Mouse (Mus musculus): ENCODE results near the gene Nrip1. TPM values are rescaled to one million over a fixed set of nuclear protein-coding genes. Genes with fewer than 3 reads are reported as not detected.

Nrip1 gene
- total and polyA plus RNA-seq, 3 experiments: 3.1 to 32.3 (median 20.6) TPM

DNA sequence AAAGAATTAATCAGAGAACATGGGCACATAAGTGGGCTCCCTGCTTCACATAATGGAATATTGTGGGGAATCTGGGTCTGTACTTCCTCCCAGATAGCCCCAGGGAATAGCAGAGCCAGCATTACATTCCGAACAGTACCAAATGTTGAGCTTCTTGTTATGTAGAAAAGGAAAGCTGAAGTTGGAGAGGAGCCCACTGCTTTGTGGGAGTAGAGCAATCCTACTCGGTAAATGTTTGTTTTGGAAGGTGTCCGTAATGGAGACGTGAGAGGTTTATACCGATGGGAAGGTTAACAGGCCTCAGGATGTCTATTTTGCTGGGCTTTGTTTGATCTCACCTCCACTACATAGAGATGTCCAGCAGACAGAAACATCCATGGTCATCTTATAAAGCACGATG is 113.3 kb downstream of the Nrip1 start:
- Histone ChIP-seq H3K27me3 (ENCODE audit: control insufficient read depth, insufficient read depth, low read length) (no peaks in the 10 kb centered on the region), H3K79me2 (replicated peaks; ENCODE audit: control insufficient read depth, insufficient read depth, low read length) (no peaks in the 10 kb centered on the region), H3K4me1 (ENCODE audit: control insufficient read depth, insufficient read depth, low read length) (no peaks in the 10 kb centered on the region; the same call in 1 of the 2 replicates), H3K36me3 (ENCODE audit: control insufficient read depth, insufficient read depth, low read length) (no peaks in the 10 kb centered on the region), H3K27ac (no peak overlapping the region), H3K9ac (ENCODE audit: low read depth, low read length) (no peak overlapping the region), H3K4me3 (no peak overlapping the region)
- WGBS: 38% methylated on average over 6 of the region's 6 CpGs
- intact Hi-C loops (cut with DNase I): no loop called here
- DNase-seq: no peak
- no peak for TF ChIP-seq POLR2A (IDR thresholded peaks at IDR 0.05; ENCODE audit: insufficient read depth, low read depth, low read length)

DNA sequence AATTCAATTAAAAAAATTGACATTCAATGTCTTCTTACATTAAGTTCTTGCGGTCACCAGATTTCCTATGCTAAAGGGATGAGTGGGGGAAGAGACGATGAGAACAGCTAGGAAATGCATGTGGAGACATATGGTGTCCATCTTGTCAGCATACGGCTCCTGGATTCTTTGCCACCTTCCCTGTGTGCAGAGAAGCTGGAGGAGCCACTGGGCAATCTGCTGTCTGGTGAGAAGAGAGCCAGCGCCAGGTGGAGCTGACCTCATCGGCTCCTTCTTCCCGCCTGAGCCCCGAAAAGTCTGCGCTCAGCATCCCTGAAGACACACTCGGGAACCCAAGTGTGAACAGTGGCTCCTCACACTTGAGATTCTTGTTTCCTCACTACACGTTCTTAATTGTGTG is 121.8 kb downstream of the Nrip1 start:
- Histone ChIP-seq H3K36me3 (ENCODE audit: control insufficient read depth, insufficient read depth, low read length) (no peaks in the 10 kb centered on the region), H3K9ac (ENCODE audit: low read depth, low read length) (no peak overlapping the region), H3K4me3 (no peak overlapping the region), H3K27me3 (ENCODE audit: control insufficient read depth, insufficient read depth, low read length) (no peaks in the 10 kb centered on the region), H3K4me1 (ENCODE audit: control insufficient read depth, insufficient read depth, low read length) (no peaks in the 10 kb centered on the region), H3K27ac (no peak overlapping the region), H3K79me2 (replicated peaks; ENCODE audit: control insufficient read depth, insufficient read depth, low read length) (no peaks in the 10 kb centered on the region)
- no peak for DNase-seq
- WGBS: 80% methylated on average over 10 of the region's 10 CpGs
- TF ChIP-seq CTCF (IDR thresholded peaks at IDR 0.05) (no peak), EP300 (IDR thresholded peaks at IDR 0.05; ENCODE audit: insufficient read depth, low read depth, low read length) (no peak), POLR2A (IDR thresholded peaks at IDR 0.05; ENCODE audit: insufficient read depth, low read depth, low read length) (no peak)
- intact Hi-C loops (cut with DNase I): no loop called here

DNA sequence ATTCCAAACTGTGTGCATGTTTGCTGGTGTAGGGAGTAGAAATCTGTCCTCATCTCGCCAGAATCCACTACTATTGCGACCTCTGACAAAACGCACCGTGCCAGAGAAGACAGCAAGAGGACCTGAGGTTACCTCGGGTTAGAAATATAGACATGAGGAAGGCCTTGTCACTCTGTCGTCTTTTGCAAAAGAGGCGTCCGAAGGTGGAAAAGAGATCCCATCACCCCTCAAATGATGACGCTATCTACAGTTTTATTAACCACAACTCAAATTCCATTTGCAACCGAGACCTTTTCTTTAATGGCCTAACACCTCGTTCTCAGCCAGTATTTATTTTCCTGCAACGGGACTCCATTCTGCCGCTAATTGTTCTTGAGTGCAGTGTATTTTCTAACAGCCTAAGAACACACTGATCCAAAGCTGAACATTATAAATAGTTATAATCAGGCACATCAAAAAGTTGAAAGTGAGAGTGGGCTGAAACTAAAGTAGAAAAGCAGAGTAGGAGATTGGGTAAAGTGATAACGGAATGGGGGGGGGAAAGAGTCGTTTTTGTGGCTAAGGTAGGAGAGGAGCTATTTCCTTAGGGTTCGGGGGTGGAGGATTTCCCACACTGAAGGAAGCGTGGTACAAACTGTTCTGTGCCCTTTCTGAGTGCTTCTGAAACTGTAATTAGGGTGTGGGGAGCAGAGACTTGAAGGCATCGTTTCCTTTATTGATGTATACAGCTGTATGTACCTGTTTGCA is 124.1 kb downstream of the Nrip1 start:
- DNase-seq: no peak
- Histone ChIP-seq H3K27ac (no peak overlapping the region), H3K4me3 (no peak overlapping the region), H3K9ac (ENCODE audit: low read depth, low read length) (no peak overlapping the region), H3K36me3 (ENCODE audit: control insufficient read depth, insufficient read depth, low read length) (no peaks in the 10 kb centered on the region), H3K27me3 (ENCODE audit: control insufficient read depth, insufficient read depth, low read length) (no peaks in the 10 kb centered on the region), H3K79me2 (replicated peaks; ENCODE audit: control insufficient read depth, insufficient read depth, low read length) (no peaks in the 10 kb centered on the region), H3K4me1 (ENCODE audit: control insufficient read depth, insufficient read depth, low read length) (no peaks in the 10 kb centered on the region)
- intact Hi-C loops (cut with DNase I): no loop called here
- 82% methylated on average over 18 of the region's 18 CpGs for WGBS
- no peak for TF ChIP-seq EP300 (IDR thresholded peaks at IDR 0.05; ENCODE audit: insufficient read depth, low read depth, low read length)

DNA sequence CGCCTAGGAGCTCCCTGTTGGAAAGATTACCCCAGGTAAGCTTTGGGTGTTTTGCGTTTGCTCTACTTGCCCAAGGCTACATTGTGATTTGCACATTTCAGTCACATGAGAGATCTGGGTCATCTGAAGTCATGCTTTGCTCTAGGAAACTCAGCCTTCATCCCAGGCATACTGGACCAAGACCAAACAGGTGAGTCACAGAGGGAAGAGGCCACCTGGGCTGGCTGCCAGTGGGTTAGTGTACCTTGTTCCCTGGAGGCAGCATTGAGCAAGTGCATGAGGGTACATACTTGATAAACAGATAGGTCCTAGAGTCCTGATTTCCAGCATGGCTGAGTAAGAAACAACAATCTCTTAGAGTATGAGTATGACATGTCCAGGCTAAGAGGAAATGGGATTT is 130.8 kb downstream of the Nrip1 start:
- no peaks in the 10 kb centered on the region for H3K4me1 ChIP-seq (ENCODE audit: control insufficient read depth, insufficient read depth, low read length)
- H3K27ac ChIP-seq: no peak overlapping the region
- intact Hi-C loops (cut with DNase I): no loop called here
- no peaks in the 10 kb centered on the region for H3K79me2 ChIP-seq (replicated peaks; ENCODE audit: control insufficient read depth, insufficient read depth, low read length)
- H3K4me3 ChIP-seq: no peak overlapping the region
- no peaks in the 10 kb centered on the region for H3K27me3 ChIP-seq (ENCODE audit: control insufficient read depth, insufficient read depth, low read length)
- TF ChIP-seq EP300 (IDR thresholded peaks at IDR 0.05; ENCODE audit: insufficient read depth, low read depth, low read length) (no peak), POLR2A (IDR thresholded peaks at IDR 0.05; ENCODE audit: insufficient read depth, low read depth, low read length) (no peak), CTCF (IDR thresholded peaks at IDR 0.05) (no peak)
- no peaks in the 10 kb centered on the region for H3K36me3 ChIP-seq (ENCODE audit: control insufficient read depth, insufficient read depth, low read length)
- H3K9ac ChIP-seq (ENCODE audit: low read depth, low read length): no peak overlapping the region
- WGBS: 89% methylated on average over 2 of the region's 2 CpGs
- no peak for DNase-seq

DNA sequence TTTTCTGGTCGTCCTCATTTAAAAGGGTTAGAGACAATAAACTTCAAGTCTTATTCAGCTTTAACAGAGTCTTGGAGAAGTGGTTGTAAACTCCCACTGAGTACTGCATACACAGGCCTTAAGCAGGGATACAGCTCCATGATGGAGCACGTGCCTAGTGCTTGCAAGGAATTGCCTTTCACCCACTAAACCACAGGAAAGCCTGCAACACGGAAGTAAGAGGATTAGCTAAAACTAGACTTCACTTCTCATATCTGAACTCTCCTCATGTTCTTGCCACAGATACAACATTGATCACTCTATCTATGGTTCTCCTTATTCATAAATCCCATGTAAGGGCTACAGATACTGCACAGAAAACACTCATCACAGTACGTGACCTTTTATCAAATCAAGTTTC is 132.4 kb downstream of the Nrip1 start:
- DNase-seq: no peak
- no peaks in the 10 kb centered on the region for H3K36me3 ChIP-seq (ENCODE audit: control insufficient read depth, insufficient read depth, low read length)
- no peaks in the 10 kb centered on the region for H3K4me1 ChIP-seq (ENCODE audit: control insufficient read depth, insufficient read depth, low read length)
- H3K27me3 ChIP-seq (ENCODE audit: control insufficient read depth, insufficient read depth, low read length): no peaks in the 10 kb centered on the region
- no peak overlapping the region for H3K9ac ChIP-seq (ENCODE audit: low read depth, low read length)
- TF ChIP-seq CTCF (IDR thresholded peaks at IDR 0.05): no peak
- TF ChIP-seq POLR2A (IDR thresholded peaks at IDR 0.05; ENCODE audit: insufficient read depth, low read depth, low read length): no peak
- no peak overlapping the region for H3K27ac ChIP-seq
- intact Hi-C loops (cut with DNase I): no loop called here
- WGBS: 77% methylated on average over 4 of the region's 4 CpGs
- no peaks in the 10 kb centered on the region for H3K79me2 ChIP-seq (replicated peaks; ENCODE audit: control insufficient read depth, insufficient read depth, low read length)
- no peak overlapping the region for H3K4me3 ChIP-seq

DNA sequence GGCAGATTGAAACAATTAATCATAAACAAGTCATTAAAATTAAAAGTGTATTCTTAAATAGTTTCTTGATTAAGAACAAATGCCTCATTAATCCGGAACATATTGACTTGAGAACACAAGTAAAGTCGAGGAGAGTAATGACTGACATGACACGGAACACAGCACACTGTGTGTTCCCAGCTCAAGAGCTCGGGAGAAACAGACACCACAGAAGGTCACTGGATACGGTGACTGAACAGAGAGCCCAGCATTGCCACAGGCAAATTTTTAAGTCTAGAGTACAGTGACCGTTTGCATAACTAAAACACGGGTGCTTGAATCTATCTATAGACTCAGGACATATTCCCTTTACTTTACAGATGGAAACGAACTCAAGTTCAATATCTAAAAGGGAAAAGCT is 134.3 kb downstream of the Nrip1 start:
- H3K27me3 ChIP-seq (ENCODE audit: control insufficient read depth, insufficient read depth, low read length): no peaks in the 10 kb centered on the region
- H3K27ac ChIP-seq: no peak overlapping the region
- no peak overlapping the region for H3K9ac ChIP-seq (ENCODE audit: low read depth, low read length)
- no peak for TF ChIP-seq POLR2A (IDR thresholded peaks at IDR 0.05; ENCODE audit: insufficient read depth, low read depth, low read length)
- no peak for TF ChIP-seq CTCF (IDR thresholded peaks at IDR 0.05)
- no peak for TF ChIP-seq EP300 (IDR thresholded peaks at IDR 0.05; ENCODE audit: insufficient read depth, low read depth, low read length)
- H3K4me1 ChIP-seq (ENCODE audit: control insufficient read depth, insufficient read depth, low read length): no peaks in the 10 kb centered on the region
- WGBS: 77% methylated on average over 8 of the region's 8 CpGs
- no peak overlapping the region for H3K4me3 ChIP-seq
- intact Hi-C loops (cut with DNase I): no loop called here
- H3K79me2 ChIP-seq (replicated peaks; ENCODE audit: control insufficient read depth, insufficient read depth, low read length): no peaks in the 10 kb centered on the region
- no peaks in the 10 kb centered on the region for H3K36me3 ChIP-seq (ENCODE audit: control insufficient read depth, insufficient read depth, low read length)
- no peak for DNase-seq

Data from heart, adult 2 months (tissue).